Mouse (Mus musculus) liver, postnatal 0 days (tissue): ENCODE results near the gene Ric8a.

ENCODE experiments used
- CTCF ChIP-seq: sonication (generic); IDR thresholded peaks from 2 replicates; pipeline ENCODE4 v1.5.1; 2016; ENCODE audit warnings: antibody characterized with exemption, low read depth
- EP300 ChIP-seq: IDR thresholded peaks from 2 replicates; pipeline ENCODE4 v1.6.1; 2016; ENCODE audit warnings: antibody characterized with exemption, low read depth, mild to moderate bottlenecking

DNA sequence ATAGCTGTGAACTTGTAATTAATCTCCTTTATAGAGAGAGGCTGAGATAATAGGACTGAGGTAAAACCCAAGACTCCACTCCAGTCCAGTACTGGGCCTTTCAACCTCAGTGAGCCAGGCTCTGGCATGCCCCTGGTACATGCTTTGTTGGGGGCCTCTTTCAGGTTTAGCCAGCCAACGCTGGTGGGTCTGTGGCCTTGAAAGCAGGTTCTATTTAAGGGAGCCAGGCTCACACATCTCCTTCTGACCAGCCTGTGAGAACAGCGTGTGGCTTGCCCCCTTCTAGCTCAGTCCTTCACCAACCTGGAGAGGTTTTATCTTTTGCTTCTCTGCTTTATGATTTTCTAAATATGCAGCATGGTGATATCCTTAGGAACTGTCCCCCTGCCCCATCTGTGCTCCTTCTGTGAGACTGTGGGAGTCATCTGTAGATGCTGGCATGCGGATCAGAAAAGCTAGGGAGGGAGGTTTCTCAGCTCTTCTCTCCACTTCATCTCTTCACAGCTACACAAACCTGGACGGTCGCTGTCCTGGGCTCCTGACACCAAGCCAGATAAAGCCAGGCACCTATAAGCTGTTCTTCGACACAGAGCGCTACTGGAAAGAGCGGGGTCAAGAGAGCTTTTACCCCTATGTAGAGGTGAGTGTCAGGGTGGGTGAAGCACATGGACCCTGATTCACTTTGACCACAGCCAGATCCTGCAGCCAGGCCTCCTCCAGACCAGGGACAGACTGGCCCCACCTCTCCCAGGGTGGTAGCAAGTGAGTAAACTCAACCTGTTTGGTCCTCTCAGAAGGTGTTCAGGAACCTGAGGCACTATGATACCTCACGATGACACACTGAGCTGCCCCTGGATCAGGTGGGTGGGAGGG, 20.3 kb upstream of the Ric8a start:
- TF ChIP-seq CTCF: no peak
- TF ChIP-seq EP300: no peak
